Mouse (Mus musculus) ES-Bruce4 (cell line): ENCODE measurements around the gene Mapt. TPM values are rescaled to one million over a fixed set of nuclear protein-coding genes. Genes with fewer than 3 reads are reported as not detected.

Source experiments
- H3K27ac ChIP-seq: 2 replicates; pipeline ENCODE4 v1.5.1; 2012; ENCODE audit warnings: low read length, inconsistent platforms; ENCODE audit not compliant: insufficient read depth
- H3K27me3 ChIP-seq: 2 replicates; pipeline ENCODE4 v1.6.1; 2012; ENCODE audit warnings: mild to moderate bottlenecking, low read length, inconsistent platforms; ENCODE audit not compliant: control insufficient read depth, poor library complexity, insufficient read depth, severe bottlenecking
- H3K36me3 ChIP-seq: 2 replicates; pipeline ENCODE4 v1.6.1; 2012; ENCODE audit warnings: inconsistent platforms, mild to moderate bottlenecking, low read length, moderate library complexity; ENCODE audit not compliant: control insufficient read depth, poor library complexity, insufficient read depth, severe bottlenecking
- H3K4me1 ChIP-seq: one replicate; pipeline ENCODE4 v1.8.1; 2011; ENCODE audit warnings: low read length; ENCODE audit not compliant: control insufficient read depth, insufficient read depth
- H3K4me3 ChIP-seq: 2 replicates; pipeline ENCODE4 v1.5.1; 2011; ENCODE audit warnings: low read depth, mild to moderate bottlenecking, low read length
- H3K9ac ChIP-seq: 2 replicates; pipeline ENCODE4 v1.6.1; 2012; ENCODE audit warnings: low read depth, mild to moderate bottlenecking, inconsistent platforms; ENCODE audit not compliant: poor library complexity, severe bottlenecking
- H3K9me3 ChIP-seq: replicated peaks from 2 replicates; pipeline ENCODE4 v1.6.1; 2012; ENCODE audit warnings: mild to moderate bottlenecking, low read length, inconsistent platforms; ENCODE audit not compliant: control insufficient read depth, poor library complexity, insufficient read depth, severe bottlenecking
- CTCF ChIP-seq: IDR thresholded peaks from one replicate; pipeline ENCODE4 v1.8.1; 2011; ENCODE audit warnings: low read depth, low read length
- EP300 ChIP-seq: IDR thresholded peaks from 2 replicates; pipeline ENCODE4 v1.6.1; 2011; ENCODE audit warnings: low read depth, low read length; ENCODE audit not compliant: insufficient read depth
- POLR2A ChIP-seq: IDR thresholded peaks from one replicate; pipeline ENCODE4 v1.8.1; 2011; ENCODE audit warnings: low read length; ENCODE audit not compliant: insufficient read depth
- polyA plus RNA-seq: library from polyadenylated mRNA; stranded (reverse); fragments of >200 nt; gene quantifications from 2 replicates; pipeline ENCODE4 v1.2.4, GENCODE M21; 2011; ENCODE audit warnings: low read depth; ENCODE audit not compliant: missing spikeins, insufficient read depth, insufficient read length

The Mapt gene
- polyA plus RNA-seq, 1 experiment = 13.6 TPM

DNA sequence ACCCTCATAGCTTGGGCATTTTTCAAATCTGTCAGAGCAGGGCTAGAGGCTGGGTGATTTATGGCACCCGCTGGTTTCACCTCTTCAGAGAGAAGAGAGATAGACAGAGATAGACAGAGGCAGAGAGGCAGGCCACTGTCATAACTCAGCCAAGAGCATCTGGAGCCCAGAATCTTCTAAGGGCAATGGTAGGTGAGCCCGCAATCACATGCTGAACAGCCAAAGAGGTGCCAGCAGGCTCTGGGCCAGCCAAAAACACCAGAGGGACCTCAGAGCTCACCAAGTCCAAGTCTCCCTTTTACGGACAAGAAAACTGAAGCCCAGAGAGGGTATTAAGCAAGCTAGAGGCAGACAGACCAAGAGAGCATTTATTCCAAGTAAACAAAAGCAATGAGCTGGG is 66.5 kb downstream of the Mapt start:
- Histone ChIP-seq H3K9me3 (no peaks in the 10 kb centered on the region), H3K27me3 (no peaks in the 10 kb centered on the region), H3K4me3 (no peak overlapping the region), H3K4me1 (peaks cover 24% of the 10 kb centered on the region), H3K9ac (peak overlapping the region; percentile 48), H3K27ac (no peak overlapping the region), H3K36me3 (no peaks in the 10 kb centered on the region)
- TF ChIP-seq EP300 (no peak), POLR2A (no peak), CTCF (no peak)

DNA sequence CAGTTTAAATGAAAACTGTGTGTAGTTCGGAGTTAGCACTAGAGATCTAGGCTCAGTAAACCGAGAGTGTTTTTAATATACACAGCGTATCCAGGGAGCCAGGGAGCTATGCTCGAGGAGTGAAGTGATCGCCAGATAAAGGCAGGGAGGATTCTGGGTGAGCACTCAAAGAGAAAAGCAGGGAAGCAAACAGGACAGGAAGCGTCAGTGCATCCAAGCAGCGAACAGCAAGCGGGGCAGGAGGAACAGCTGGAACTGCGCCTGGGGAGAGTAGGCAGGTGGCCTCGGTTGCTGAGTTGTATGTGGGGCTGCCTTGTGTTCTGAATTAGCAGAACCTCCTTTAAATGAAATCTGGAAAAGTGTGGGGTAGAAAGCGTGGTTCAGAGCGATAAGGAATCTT is 71.4 kb downstream of the Mapt start:
- Histone ChIP-seq H3K27ac (no peak overlapping the region), H3K4me1 (peaks cover 9% of the 10 kb centered on the region), H3K27me3 (no peaks in the 10 kb centered on the region), H3K9me3 (no peaks in the 10 kb centered on the region), H3K9ac (no peak overlapping the region), H3K4me3 (no peak overlapping the region), H3K36me3 (no peaks in the 10 kb centered on the region)
- TF ChIP-seq EP300 (no peak), POLR2A (no peak), CTCF (no peak)

DNA sequence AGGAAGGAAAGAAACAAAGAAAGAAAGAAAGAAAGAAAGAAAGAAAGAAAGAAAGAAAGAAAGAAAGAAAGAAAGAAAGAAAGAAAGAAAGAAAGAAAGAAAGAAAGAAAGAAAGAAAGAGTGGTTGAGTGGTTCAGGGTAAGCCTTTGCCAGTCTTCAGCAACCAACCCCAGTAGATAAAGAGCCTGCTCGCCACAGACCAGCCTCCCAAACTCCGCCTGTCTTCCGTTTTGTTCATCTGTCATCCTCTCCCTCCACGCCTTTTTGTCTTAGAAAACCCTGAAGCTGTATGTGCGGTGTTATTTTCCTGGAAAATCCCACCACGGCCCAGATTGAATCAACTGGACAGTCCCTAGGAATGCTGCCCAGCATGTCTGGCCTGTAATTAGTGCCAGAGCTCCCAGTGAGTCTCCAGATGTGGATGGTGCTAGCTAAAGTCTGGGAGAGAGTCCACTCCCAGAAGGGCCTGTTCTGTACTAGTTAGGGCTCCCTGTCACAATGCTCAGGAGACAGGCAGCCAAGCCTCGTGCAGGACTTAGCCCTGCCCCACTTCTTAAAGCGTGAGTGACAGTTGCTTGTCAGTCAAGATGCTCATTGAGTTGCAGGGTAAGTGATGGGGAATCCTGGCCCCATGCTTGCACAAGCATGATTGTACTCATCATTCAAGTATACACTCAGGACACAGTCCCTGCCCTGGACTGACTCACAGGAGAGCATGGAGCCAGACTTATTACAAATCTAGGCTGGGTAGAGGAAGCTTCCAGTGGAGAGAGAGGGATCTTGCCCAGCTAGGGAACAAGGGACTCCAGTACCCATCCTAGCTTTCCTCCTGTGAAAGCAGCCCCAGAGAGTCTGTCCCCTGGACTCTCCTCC is 72.1 kb downstream of the Mapt start:
- Histone ChIP-seq H3K27ac (peak overlapping the region; percentile 20; the same call in 1 of the 2 replicates), H3K9me3 (no peaks in the 10 kb centered on the region), H3K4me3 (no peak overlapping the region), H3K4me1 (peaks cover 8% of the 10 kb centered on the region), H3K9ac (no peak overlapping the region), H3K27me3 (no peaks in the 10 kb centered on the region), H3K36me3 (no peaks in the 10 kb centered on the region)
- TF ChIP-seq CTCF (no peak), POLR2A (no peak), EP300 (no peak)

DNA sequence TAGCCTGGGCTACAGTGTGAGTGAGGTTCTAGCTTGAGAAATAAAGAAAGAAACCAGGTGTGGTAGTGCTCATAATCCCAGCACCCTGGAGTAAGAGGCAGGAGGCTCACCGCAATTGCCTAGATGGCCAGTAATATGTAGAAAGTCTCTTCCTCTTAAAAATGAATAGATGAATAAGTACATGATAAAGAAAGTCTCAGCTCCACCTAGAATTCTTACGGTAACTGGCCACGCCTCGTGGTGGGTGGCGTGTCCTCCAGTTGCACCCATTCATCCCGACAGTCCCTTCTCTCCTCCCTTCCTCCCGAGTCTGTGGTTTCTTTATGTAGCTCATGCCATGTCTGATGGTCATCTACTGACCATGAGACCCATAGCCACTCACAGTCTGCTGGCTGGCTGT is 74.5 kb downstream of the Mapt start:
- H3K9me3 ChIP-seq = no peaks in the 10 kb centered on the region
- no peaks in the 10 kb centered on the region for H3K27me3 ChIP-seq
- peaks cover 6% of the 10 kb centered on the region for H3K4me1 ChIP-seq
- peak overlapping the region; percentile 6; the same call in 1 of the 2 replicates for H3K27ac ChIP-seq
- no peak overlapping the region for H3K9ac ChIP-seq
- H3K36me3 ChIP-seq = no peaks in the 10 kb centered on the region
- no peak overlapping the region for H3K4me3 ChIP-seq
- TF ChIP-seq EP300 (peak; percentile 55; the same call in 1 of the 2 replicates), POLR2A (no peak)

DNA sequence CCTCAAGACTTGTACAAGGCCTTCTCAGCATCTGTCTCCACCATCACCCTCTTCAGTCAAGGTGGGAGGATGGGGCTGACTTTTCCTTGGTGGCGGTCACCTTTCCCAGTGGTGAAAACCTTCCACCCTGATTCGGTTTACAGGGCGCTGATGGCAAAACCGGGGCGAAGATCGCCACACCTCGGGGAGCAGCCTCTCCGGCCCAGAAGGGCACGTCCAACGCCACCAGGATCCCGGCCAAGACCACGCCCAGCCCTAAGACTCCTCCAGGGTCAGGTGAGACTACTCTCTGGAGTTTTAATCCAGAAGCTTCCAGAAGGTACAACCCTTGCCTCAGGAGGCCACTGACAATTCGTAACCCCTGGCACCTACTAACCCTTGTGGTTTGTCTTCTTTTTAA is 75.3 kb downstream of the Mapt start:
- Histone ChIP-seq H3K4me3 (no peak overlapping the region), H3K27ac (no peak overlapping the region), H3K9ac (no peak overlapping the region), H3K27me3 (no peaks in the 10 kb centered on the region), H3K9me3 (no peaks in the 10 kb centered on the region), H3K4me1 (peaks cover 9% of the 10 kb centered on the region), H3K36me3 (no peaks in the 10 kb centered on the region)
- TF ChIP-seq POLR2A = no peak
- TF ChIP-seq CTCF = no peak
- TF ChIP-seq EP300 = no peak

DNA sequence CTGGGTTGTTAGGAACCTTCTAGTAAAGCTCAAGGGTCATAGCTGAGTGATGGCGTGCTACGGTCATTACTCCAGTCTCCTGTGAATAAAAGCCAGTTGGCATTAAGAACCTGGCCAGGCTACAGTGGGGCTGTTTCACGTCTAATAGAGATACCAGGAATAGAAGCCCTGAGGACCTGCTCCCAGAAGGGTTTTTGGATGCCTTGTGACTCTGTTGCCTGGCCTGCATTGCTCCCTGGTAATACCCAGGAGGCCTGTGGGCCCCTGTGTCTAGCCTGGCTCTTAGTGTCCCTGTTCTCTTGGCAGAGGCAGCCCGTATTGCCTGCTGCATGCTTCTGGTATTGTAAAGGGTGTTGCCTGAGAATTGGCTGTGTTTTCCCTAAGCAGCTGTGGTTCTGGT is 75.9 kb downstream of the Mapt start:
- H3K9me3 ChIP-seq = no peaks in the 10 kb centered on the region
- TF ChIP-seq CTCF (no peak), EP300 (no peak), POLR2A (no peak)
- H3K4me1 ChIP-seq = peaks cover 12% of the 10 kb centered on the region

More for the DNA sequence above, 75.9 kb downstream of the Mapt start:
- H3K27me3 ChIP-seq = no peaks in the 10 kb centered on the region
- no peak overlapping the region for H3K9ac ChIP-seq
- no peak overlapping the region for H3K4me3 ChIP-seq
- no peaks in the 10 kb centered on the region for H3K36me3 ChIP-seq
- H3K27ac ChIP-seq = peak overlapping the region; percentile 2; the same call in 1 of the 2 replicates
